Comparison of ENCODE assay signal across 8 mouse cellular contexts in genomic region chr6:117169910-117170747, GRCm38 (mm10). TPM values are rescaled to one million over a fixed set of nuclear protein-coding genes. Genes with fewer than 3 reads are reported as not detected.
A peak's percentile ranks its signal among the peaks of the same experiment; 100 is the strongest.
DNase-seq lines count a peak whose midpoint lies in the region; ATAC-seq and TF ChIP-seq lines count a peak whose summit lies in the region.

No protein-coding gene starts in this region.

- peak overlapping the region; percentile 65 for H3K9ac ChIP-seq in liver, embryonic 13.5 days

- no peak for TF ChIP-seq CTCF in C2C12 (IDR thresholded peaks at IDR 0.05; ENCODE audit: control insufficient read depth, insufficient read depth, insufficient read length)
- TF ChIP-seq CTCF in E14TG2a.4 (conservative IDR thresholded peaks at IDR 0.05; ENCODE audit: low read length) = no peak

- peaks cover 19% of the 10 kb centered on the region for H3K79me2 ChIP-seq in C2C12 (ENCODE audit: control insufficient read depth, insufficient read depth)

- no peak for ATAC-seq in liver, embryonic 13.5 days (ENCODE audit: low read depth)

- H3K79me3 ChIP-seq in C2C12 (ENCODE audit: low read depth) = no peaks in the 10 kb centered on the region

- peak; percentile 16 for DNase-seq in hindbrain, embryonic 10.5 days (ENCODE audit: low spot score)
- no peak for DNase-seq in liver, embryonic 13.5 days
- DNase-seq in frontal cortex, postnatal 14 days (ENCODE audit: low spot score in 2 of 2) = no peak
- no peak for DNase-seq in adrenal gland, postnatal 14 days
- DNase-seq in urinary bladder, postnatal 4 days (ENCODE audit: low spot score in 2 of 2) = no peak
- no peak for DNase-seq in embryo, embryonic 10 days (ENCODE audit: low spot score)

- peaks cover 21% of the 10 kb centered on the region for H3K9me3 ChIP-seq in E14TG2a.4 (ENCODE audit: low read length)
- H3K9me3 ChIP-seq in hindbrain, embryonic 10.5 days = no peaks in the 10 kb centered on the region
- H3K9me3 ChIP-seq in liver, embryonic 13.5 days (replicated peaks) = no peaks in the 10 kb centered on the region

- H3K27ac ChIP-seq in hindbrain, embryonic 10.5 days = no peak overlapping the region
- no peak overlapping the region for H3K27ac ChIP-seq in liver, embryonic 13.5 days

- peaks cover 44% of the 10 kb centered on the region for H3K4me1 ChIP-seq in E14TG2a.4 (replicated peaks; ENCODE audit: low read depth, low read length)
- H3K4me1 ChIP-seq in hindbrain, embryonic 10.5 days (replicated peaks) = peaks cover 45% of the 10 kb centered on the region
- peaks cover 21% of the 10 kb centered on the region for H3K4me1 ChIP-seq in liver, embryonic 13.5 days (replicated peaks)

- H3K27me3 ChIP-seq in C2C12 (ENCODE audit: control insufficient read depth, insufficient read depth, insufficient read length) (no peaks in the 10 kb centered on the region), E14TG2a.4 (ENCODE audit: insufficient read depth, low read length) (peaks cover 73% of the 10 kb centered on the region)
- peaks cover 79% of the 10 kb centered on the region for H3K27me3 ChIP-seq in hindbrain, embryonic 10.5 days (ENCODE audit: insufficient read depth, poor library complexity, severe bottlenecking)
- H3K27me3 ChIP-seq in liver, embryonic 13.5 days = peaks cover 59% of the 10 kb centered on the region

- H3ac ChIP-seq in C2C12 (ENCODE audit: control insufficient read depth, insufficient read length, low read depth) = no peak overlapping the region

- H3K4me3 ChIP-seq in C2C12 (ENCODE audit: insufficient read depth, poor library complexity, severe bottlenecking) (peak overlapping the region; percentile 55), E14TG2a.4 (replicated peaks; ENCODE audit: low read length) (0 out of 2 replicates have a peak overlapping the region, but pooled peaks have one; percentile 78)
- peak overlapping the region; percentile 71 for H3K4me3 ChIP-seq in hindbrain, embryonic 10.5 days
- H3K4me3 ChIP-seq in liver, embryonic 13.5 days (replicated peaks) = peak overlapping the region; percentile 56

- H3K36me3 ChIP-seq in C2C12 (ENCODE audit: control insufficient read depth, insufficient read depth) (peaks cover 5% of the 10 kb centered on the region), E14TG2a.4 (ENCODE audit: insufficient read depth, low read length) (no peaks in the 10 kb centered on the region)
- H3K36me3 ChIP-seq in hindbrain, embryonic 10.5 days = no peaks in the 10 kb centered on the region
- H3K36me3 ChIP-seq in liver, embryonic 13.5 days = peaks cover 2% of the 10 kb centered on the region; the same call in 1 of the 2 replicates

- peak overlapping the region; percentile 54 for H3K4me2 ChIP-seq in liver, embryonic 13.5 days

- 17% methylated on average over 10 of the region's 10 CpGs for WGBS in hindbrain, embryonic 10.5 days
- WGBS in liver, embryonic 13.5 days (ENCODE audit: insufficient replicate concordance) = 22% methylated on average over 10 of the region's 10 CpGs

TF ChIP-seq in C2C12, 6 proteins besides CTCF, POLR2A, EP300 and RAD21:
- TF ChIP-seq FOSL1 (IDR thresholded peaks at IDR 0.05; ENCODE audit: insufficient read depth, low read length, poor library complexity, severe bottlenecking) (no peak), MYOG (IDR thresholded peaks at IDR 0.05; ENCODE audit: control insufficient read depth, extremely low read depth, insufficient read length) (no peak), USF1 (IDR thresholded peaks at IDR 0.05; ENCODE audit: low read depth) (no peak), MAX (IDR thresholded peaks at IDR 0.05) (no peak), CEBPB (IDR thresholded peaks at IDR 0.05; ENCODE audit: low read depth) (no peak), MYOD1 (IDR thresholded peaks at IDR 0.05; ENCODE audit: control insufficient read depth, insufficient read length, low read depth) (no peak)

RNA-seq across cellular contexts. Expression of gene Cxcl12, which starts 1.8 kb away (rescaled TPM):
- 25.9 TPM for polyA plus RNA-seq in C2C12 (2012; fragmentation: generic; extraction: Trizol)
- 63.6 and 67.1 TPM in 2 replicates for polyA plus RNA-seq in hindbrain, embryonic 10.5 days (2016; fragmentation: Nextera tagmentation; extraction: Ambion mirVana)
- polyA plus RNA-seq in liver, embryonic 13.5 days (2015; fragmentation: Nextera tagmentation; extraction: Ambion mirVana) = 48.2 and 59.5 TPM in 2 replicates
- total RNA-seq in adrenal gland, postnatal 14 days (2021) = 97.5 and 98.9 TPM in 2 replicates
